Mouse (Mus musculus) cerebellum, postnatal 14 days (tissue): ENCODE data around the gene 4930404H24Rik.

ENCODE experiments used
- DNase-seq, 2 experiments: peaks; one replicate each; pipeline ENCODE4 v3.0.0; 2021; ENCODE audit warnings: mixed read lengths in 2 of 2

Gene 4930404H24Rik

GRCm38 (mm10) chr2:153492573-153493392 is at the start of gene 4930404H24Rik:
TSS of gene 4930404H24Rik (plus strand) at chr2:153492790.
- DNase-seq = peak; percentile 91 to 94

- DNase-seq = peak; percentile 40 to 60
Observed at GRCm38 (mm10) chr2:153443434-153444240, 49.0 kb upstream of the 4930404H24Rik start.

GRCm38 (mm10) chr2:153444254-153445136 is 48.1 kb upstream of the 4930404H24Rik start:
- peak; percentile 56 to 61 for DNase-seq

GRCm38 (mm10) chr2:153445137-153446016 is 47.2 kb upstream of the 4930404H24Rik start:
- peak in 1 of 2 experiments; percentile 39 for DNase-seq

GRCm38 (mm10) chr2:153446017-153446408 is 46.6 kb upstream of the 4930404H24Rik start:
- DNase-seq = peak; percentile 76 to 80

- no peak for DNase-seq
Observed at GRCm38 (mm10) chr2:153446476-153446875, 46.1 kb upstream of the 4930404H24Rik start.

- no peak for DNase-seq
Observed at GRCm38 (mm10) chr2:153447719-153448118, 44.9 kb upstream of the 4930404H24Rik start.

GRCm38 (mm10) chr2:153448519-153448918 is 44.1 kb upstream of the 4930404H24Rik start:
- no peak for DNase-seq

GRCm38 (mm10) chr2:153453961-153454759 is 38.4 kb upstream of the 4930404H24Rik start:
- peak; percentile 90 to 92 for DNase-seq

- peak in 1 of 2 experiments; percentile 14 for DNase-seq
Observed at GRCm38 (mm10) chr2:153454841-153455506, 37.6 kb upstream of the 4930404H24Rik start.

- peak in 1 of 2 experiments; percentile 15 for DNase-seq
Observed at GRCm38 (mm10) chr2:153457467-153457866, 35.1 kb upstream of the 4930404H24Rik start.

GRCm38 (mm10) chr2:153458022-153458441 is 34.6 kb upstream of the 4930404H24Rik start:
- DNase-seq = peak in 1 of 2 experiments; percentile 19

GRCm38 (mm10) chr2:153463257-153463656 is 29.3 kb upstream of the 4930404H24Rik start:
- DNase-seq = no peak

GRCm38 (mm10) chr2:153467372-153467771 is 25.2 kb upstream of the 4930404H24Rik start:
- no peak for DNase-seq

GRCm38 (mm10) chr2:153469317-153469716 is 23.3 kb upstream of the 4930404H24Rik start:
- DNase-seq = no peak

- no peak for DNase-seq
Observed at GRCm38 (mm10) chr2:153469764-153470163, 22.8 kb upstream of the 4930404H24Rik start.

GRCm38 (mm10) chr2:153470983-153471382 is 21.6 kb upstream of the 4930404H24Rik start:
- peak; percentile 68 to 73 for DNase-seq

GRCm38 (mm10) chr2:153475114-153476112 is 17.2 kb upstream of the 4930404H24Rik start:
- DNase-seq = peak in 1 of 2 experiments; percentile 66

- DNase-seq = peak; percentile 89 to 91
Observed at GRCm38 (mm10) chr2:153478583-153478982, 14.0 kb upstream of the 4930404H24Rik start.
